Mouse (Mus musculus): ENCODE data around the gene Vwa5b1.

- no peak for TF ChIP-seq POLR2A (IDR thresholded peaks at IDR 0.05; ENCODE audit: borderline replicate concordance, extremely low read depth, insufficient read depth, insufficient read length, poor library complexity, severe bottlenecking)
- TF ChIP-seq CTCF (IDR thresholded peaks at IDR 0.05; ENCODE audit: borderline replicate concordance, extremely low read depth, insufficient read depth, insufficient read length), result no peak
Observed at GRCm38 (mm10) chr4:138546241-138546640, 89.4 kb downstream of the Vwa5b1 start.

All from brain, embryonic 14.5 days (tissue).